ENCODE assay signal across 22 mouse cellular contexts in the genomic region with DNA sequence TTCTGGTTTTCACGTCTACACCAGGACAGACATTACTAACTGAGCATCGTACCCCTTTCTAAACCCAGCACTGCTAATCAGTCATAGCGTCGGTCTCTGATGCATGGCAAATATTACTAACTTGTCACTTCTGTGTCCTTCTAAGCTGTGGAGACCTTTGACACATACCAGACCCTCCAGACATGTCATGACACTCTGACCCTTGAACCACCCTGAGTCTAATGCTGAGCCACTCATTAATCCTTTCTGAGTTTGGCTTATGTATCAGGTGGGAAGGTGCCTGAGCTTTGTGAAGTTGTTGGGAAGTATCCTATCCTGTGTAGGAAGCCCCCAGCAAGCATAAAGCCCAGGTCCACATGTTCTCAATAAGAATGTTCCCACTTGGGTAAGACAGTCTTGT. TPM values are rescaled to one million over a fixed set of nuclear protein-coding genes. Genes with fewer than 3 reads are reported as not detected.
"Had no signal": no experiment of that assay in that cellular context is flagged by ENCODE, and none has a peak within 500 bp of the region (broad histone marks: within the 10 kb centered on the region; RNA-seq: fewer than 3 reads in every experiment).

No protein-coding gene starts in this region.

- ATAC-seq: forebrain, embryonic 16.5 days; hindbrain, embryonic 16.5 days; inflammation-experienced regulatory T-cells, adult 6 months; intestine, embryonic 15.5 days had no signal

- H3K9ac ChIP-seq: heart, embryonic 12.5 days; hindbrain, embryonic 12.5 days; hindbrain, embryonic 14.5 days; intestine, embryonic 15.5 days; limb, embryonic 12.5 days; liver, embryonic 13.5 days had no signal

- H3K4me2 ChIP-seq: heart, embryonic 12.5 days; hindbrain, embryonic 12.5 days; hindbrain, embryonic 14.5 days; intestine, embryonic 15.5 days; limb, embryonic 12.5 days; liver, embryonic 13.5 days had no signal

- H3K4me3 ChIP-seq: gastrocnemius, adult 2 months; heart, embryonic 10.5 days; heart, embryonic 12.5 days; hindbrain, embryonic 10.5 days; hindbrain, embryonic 12.5 days; intestine, embryonic 15.5 days; layer of hippocampus, adult 2 months; left cerebral cortex, adult 2 months; limb, embryonic 10.5 days; limb, embryonic 12.5 days; liver, embryonic 13.5 days had no signal

- H3K27ac ChIP-seq: gastrocnemius, adult 2 months; heart, embryonic 10.5 days; hindbrain, embryonic 10.5 days; hindbrain, embryonic 12.5 days; hindbrain, embryonic 14.5 days; intestine, embryonic 15.5 days; layer of hippocampus, adult 2 months; left cerebral cortex, adult 2 months; limb, embryonic 12.5 days; liver, embryonic 13.5 days had no signal

- H3K27me3 ChIP-seq: heart, embryonic 12.5 days; intestine, embryonic 15.5 days; limb, embryonic 12.5 days; liver, embryonic 13.5 days had no signal

- H3K9me3 ChIP-seq: heart, embryonic 10.5 days; heart, embryonic 12.5 days; hindbrain, embryonic 10.5 days; hindbrain, embryonic 12.5 days; intestine, embryonic 15.5 days; limb, embryonic 10.5 days; limb, embryonic 12.5 days; liver, embryonic 13.5 days had no signal

- DNase-seq: gastrocnemius, adult 2 months; gastrocnemius, postnatal 10 days; gastrocnemius, postnatal 25 days; heart, adult 18-20 months; heart, postnatal 10 days; heart, postnatal 4 days; kidney, postnatal 10 days; kidney, postnatal 4 days; liver, embryonic 13.5 days had no signal

RNA-seq across cellular contexts. Expression of gene Kiss1r, which starts 33.1 kb away (rescaled TPM):
- polyA plus RNA-seq: inflammation-experienced regulatory T-cells, adult 6 months had no signal
